Mouse (Mus musculus) adrenal gland, postnatal 4 days (tissue): ENCODE measurements around the gene Sh2d3c. TPM values are rescaled to one million over a fixed set of nuclear protein-coding genes. Genes with fewer than 3 reads are reported as not detected.

Experiments
- DNase-seq, 2 experiments: peaks; one replicate each; pipeline ENCODE4 v3.0.0; 2021 to 2022; ENCODE audit warnings: low spot score in 2 of 2, mixed read lengths in 2 of 2
- long read RNA-seq, 2 experiments: library from polyadenylated mRNA; stranded (forward); transcript quantifications; one replicate each; pipeline ENCODE4 v2.0.0; 2021
- total RNA-seq, 2 experiments: library from RNA; stranded (reverse); gene quantifications; 2 replicates each; pipeline ENCODE4 v1.2.3; 2021

The Sh2d3c gene
- total RNA-seq, result 10 to 100 TPM; 32.3 to 32.9 TPM
- long read RNA-seq, experiment 1, transcript Sh2d3c-202 (11 exons, 3,107 nt), result major isoform, 22 of 48 reads
- long read RNA-seq, experiment 1, partial matches to known transcripts, result 10 of 48 reads
- long read RNA-seq, experiment 1, other reads (novel, unspliced or antisense), result 12 of 48 reads
- long read RNA-seq, experiment 2, transcript Sh2d3c-202 (11 exons, 3,107 nt), result major isoform, 13 of 48 reads
- long read RNA-seq, experiment 2, partial matches to known transcripts, result 25 of 48 reads
- long read RNA-seq, experiment 2, other reads (novel, unspliced or antisense), result 10 of 48 reads

GRCm38 (mm10) chr2:32720681-32721229, at the start of gene Sh2d3c:
TSS of gene Sh2d3c (plus strand) at chr2:32721055.
- DNase-seq, result no peak

GRCm38 (mm10) chr2:32671147-32671546, 49.7 kb upstream of the Sh2d3c start:
- DNase-seq, result no peak

GRCm38 (mm10) chr2:32671907-32672595, 48.8 kb upstream of the Sh2d3c start:
- no peak for DNase-seq

- DNase-seq, result no peak
Measured at GRCm38 (mm10) chr2:32673176-32673917, 47.5 kb upstream of the Sh2d3c start.

GRCm38 (mm10) chr2:32676821-32677220, 44.0 kb upstream of the Sh2d3c start:
- no peak for DNase-seq

- no peak for DNase-seq
Measured at GRCm38 (mm10) chr2:32677683-32678082, 43.2 kb upstream of the Sh2d3c start.

GRCm38 (mm10) chr2:32680051-32680451, 40.8 kb upstream of the Sh2d3c start:
- no peak for DNase-seq

- DNase-seq, result no peak
Measured at GRCm38 (mm10) chr2:32680961-32681650, 39.7 kb upstream of the Sh2d3c start.

- no peak for DNase-seq
Measured at GRCm38 (mm10) chr2:32681754-32682153, 39.1 kb upstream of the Sh2d3c start.

GRCm38 (mm10) chr2:32682721-32683417, 38.0 kb upstream of the Sh2d3c start:
- DNase-seq, result no peak

GRCm38 (mm10) chr2:32683701-32684100, 37.2 kb upstream of the Sh2d3c start:
- no peak for DNase-seq

GRCm38 (mm10) chr2:32684681-32685428, 36.0 kb upstream of the Sh2d3c start:
- DNase-seq, result no peak

GRCm38 (mm10) chr2:32685807-32686206, 35.0 kb upstream of the Sh2d3c start:
- no peak for DNase-seq

GRCm38 (mm10) chr2:32686640-32687039, 34.2 kb upstream of the Sh2d3c start:
- DNase-seq, result no peak

GRCm38 (mm10) chr2:32687562-32687961, 33.3 kb upstream of the Sh2d3c start:
- DNase-seq, result no peak

GRCm38 (mm10) chr2:32689420-32689819, 31.4 kb upstream of the Sh2d3c start:
- peak; percentile 72 to 87 for DNase-seq

- DNase-seq, result no peak
Measured at GRCm38 (mm10) chr2:32691041-32691440, 29.8 kb upstream of the Sh2d3c start.

GRCm38 (mm10) chr2:32692496-32692895, 28.4 kb upstream of the Sh2d3c start:
- DNase-seq, result no peak

- DNase-seq, result no peak
Measured at GRCm38 (mm10) chr2:32693282-32693681, 27.6 kb upstream of the Sh2d3c start.
